In genomic region chr8:84758308-84758707, GRCm38 (mm10) we compare ENCODE assay signal across 11 mouse cellular contexts. TPM values are rescaled to one million over a fixed set of nuclear protein-coding genes. Genes with fewer than 3 reads are reported as not detected.
"Had no signal": no experiment of that assay in that cellular context is flagged by ENCODE, and none has a peak within 500 bp of the region (broad histone marks: within the 10 kb centered on the region; RNA-seq: fewer than 3 reads in every experiment).

No protein-coding gene starts in this region.

- H3K4me2 ChIP-seq: kidney, embryonic 15.5 days; liver, embryonic 13.5 days; midbrain, embryonic 13.5 days had no signal

- H3K9ac ChIP-seq: kidney, embryonic 15.5 days; liver, embryonic 13.5 days; liver, postnatal 0 days had no signal

- DNase-seq: kidney, postnatal 14 days; layer of hippocampus, postnatal 36 days; left cerebral cortex, postnatal 4 days; liver; liver, embryonic 13.5 days; liver, postnatal 0 days; thymus, postnatal 4 days had no signal

- ATAC-seq: liver, postnatal 0 days; midbrain, embryonic 13.5 days had no signal

- H3K36me3 ChIP-seq: liver, embryonic 13.5 days; midbrain, embryonic 13.5 days had no signal

- H3K9me3 ChIP-seq: kidney, embryonic 15.5 days; liver, embryonic 13.5 days; midbrain, embryonic 13.5 days had no signal

- H3K27ac ChIP-seq: kidney, embryonic 15.5 days; liver, embryonic 13.5 days; midbrain, embryonic 13.5 days; stomach, postnatal 0 days had no signal

- H3K4me3 ChIP-seq: kidney, embryonic 15.5 days; liver, embryonic 13.5 days; midbrain, embryonic 13.5 days had no signal

RNA-seq across cellular contexts. Expression of gene G430095P16Rik, which starts 35.5 kb away (rescaled TPM):
- total RNA-seq: layer of hippocampus, postnatal 36 days; left cerebral cortex, postnatal 4 days; midbrain, postnatal 0 days had no signal
